Mouse (Mus musculus) heart, embryonic 11.5 days (tissue): ENCODE measurements at regions not wholly inside any gene's neighbourhood (a gene's known extent, or its start where the extent isn't known, plus 50 kb on each side); places are given as distances from the start of the nearest gene placed in this dataset.

ENCODE experiments used
- ATAC-seq: fragments of 200-750 bp; cut with Nextera tagmentation; replicated peaks from 2 replicates; pipeline ENCODE4 v1.8.0; 2017; ENCODE audit warnings: moderate library complexity; ENCODE audit not compliant: insufficient number of reproducible peaks, low FRiP score, low TSS enrichment
- H3K27ac ChIP-seq: fragments of 300-500 bp; sonication (generic); 2 replicates; pipeline ENCODE4 v1.5.1; 2014; ENCODE audit warnings: mild to moderate bottlenecking, low read depth, low read length
- H3K27me3 ChIP-seq: fragments of 300-500 bp; sonication (generic); 2 replicates; pipeline ENCODE4 v1.6.1; 2014; ENCODE audit warnings: mild to moderate bottlenecking, low read length, mixed read lengths; ENCODE audit not compliant: control insufficient read depth, insufficient read depth
- H3K36me3 ChIP-seq: fragments of 300-500 bp; sonication (generic); 2 replicates; pipeline ENCODE4 v1.6.1; 2014; ENCODE audit warnings: mild to moderate bottlenecking, low read length, moderate library complexity, mixed read lengths; ENCODE audit not compliant: control insufficient read depth, insufficient read depth
- H3K4me1 ChIP-seq: fragments of 300-500 bp; sonication (generic); 2 replicates; pipeline ENCODE4 v1.6.1; 2014; ENCODE audit warnings: low read length; ENCODE audit not compliant: control insufficient read depth, insufficient read depth
- H3K4me2 ChIP-seq: fragments of 300-500 bp; sonication (generic); 2 replicates; pipeline ENCODE4 v1.6.1; 2014; ENCODE audit warnings: mild to moderate bottlenecking, moderate library complexity
- H3K4me3 ChIP-seq: fragments of 300-500 bp; sonication (generic); 2 replicates; pipeline ENCODE4 v1.5.1; 2014; ENCODE audit warnings: low read depth, low read length
- H3K9ac ChIP-seq: fragments of 300-500 bp; sonication (generic); 2 replicates; pipeline ENCODE4 v1.6.1; 2014; ENCODE audit warnings: mild to moderate bottlenecking, low read depth, low read length, moderate library complexity
- H3K9me3 ChIP-seq: fragments of 300-500 bp; sonication (generic); replicated peaks from 2 replicates; pipeline ENCODE4 v1.6.1; 2016; ENCODE audit warnings: low read length; ENCODE audit not compliant: control insufficient read depth
- WGBS: fragments of 180-500 bp; shearing (Covaris S2); extraction: QIAGEN DNeasy Blood & Tissue Kit; methylation state at CpG from one replicate; pipeline ENCODE4 v1.1.7; 2014; ENCODE audit not compliant: insufficient replicate concordance; 5-methylcytosine and 5-hydroxymethylcytosine counted together

DNA sequence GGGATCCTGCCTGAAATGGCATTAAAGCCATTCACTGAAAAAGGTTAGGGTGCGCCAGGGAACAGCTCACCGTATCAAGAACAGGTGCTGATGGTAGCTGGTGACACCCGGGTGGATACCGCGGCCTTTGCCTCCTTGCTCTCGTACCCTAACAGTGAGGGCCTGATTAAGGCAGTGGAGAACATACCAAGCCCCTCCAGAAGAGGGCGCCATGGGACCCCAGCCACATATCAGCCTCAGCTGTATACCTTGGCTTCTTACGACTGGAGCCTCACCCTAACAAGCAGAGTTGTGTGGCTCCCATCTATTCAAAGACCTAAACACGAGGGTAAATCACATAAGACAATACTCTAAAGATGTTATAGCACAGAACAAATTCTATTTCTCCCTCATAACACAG, 203.7 kb upstream of the 1700012A03Rik start:
- Histone ChIP-seq H3K9ac (no peak overlapping the region), H3K4me2 (no peak overlapping the region), H3K4me1 (no peaks in the 10 kb centered on the region), H3K27me3 (no peaks in the 10 kb centered on the region), H3K9me3 (no peaks in the 10 kb centered on the region), H3K4me3 (no peak overlapping the region), H3K36me3 (no peaks in the 10 kb centered on the region), H3K27ac (no peak overlapping the region)
- WGBS, result 78% methylated on average over 9 of the region's 9 CpGs
- ATAC-seq, result no peak

DNA sequence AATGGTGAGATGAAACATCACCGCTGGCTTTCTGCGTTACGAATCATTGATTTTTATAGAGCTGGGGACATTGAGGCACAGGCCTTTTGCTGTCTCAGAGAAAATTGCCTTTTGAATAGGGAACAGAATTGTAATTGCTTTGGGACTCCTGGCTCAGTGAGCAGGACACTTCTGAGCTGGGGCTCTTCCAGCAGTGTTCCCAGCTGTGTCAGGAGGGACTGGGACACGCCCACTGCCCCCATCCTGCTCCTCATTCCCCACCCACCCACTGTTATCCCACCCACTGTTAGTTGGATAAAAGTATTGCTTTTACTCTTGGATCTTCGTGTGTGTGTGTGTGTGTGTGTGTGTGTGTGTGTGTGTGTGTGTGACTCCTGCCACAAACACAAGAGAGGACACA, 204.4 kb upstream of the 1700012A03Rik start:
- Histone ChIP-seq H3K27me3 (no peaks in the 10 kb centered on the region), H3K4me3 (no peak overlapping the region), H3K4me1 (no peaks in the 10 kb centered on the region), H3K36me3 (no peaks in the 10 kb centered on the region), H3K9me3 (no peaks in the 10 kb centered on the region), H3K27ac (no peak overlapping the region), H3K4me2 (no peak overlapping the region), H3K9ac (no peak overlapping the region)
- ATAC-seq, result no peak
- WGBS, result 70% methylated on average over 5 of the region's 5 CpGs

DNA sequence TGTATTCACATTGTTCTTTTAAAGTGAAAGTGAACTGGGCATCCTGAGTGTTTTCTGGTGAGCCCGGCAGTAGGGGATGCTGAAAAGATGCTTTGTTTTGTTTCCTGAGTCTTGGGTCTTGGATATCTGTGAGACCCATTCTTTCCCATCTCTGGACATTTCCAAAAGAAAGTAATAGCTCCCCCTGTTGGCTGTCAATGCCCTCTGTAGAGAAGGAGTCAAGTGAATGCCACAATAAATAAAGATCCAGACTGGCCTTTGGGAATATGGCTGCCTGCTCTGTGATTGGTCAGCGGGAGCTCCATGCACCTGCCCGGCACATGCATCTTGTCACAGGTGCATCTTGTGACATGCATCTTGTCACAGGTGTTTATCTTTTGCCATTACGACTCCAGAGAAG, 209.4 kb upstream of the 1700012A03Rik start:
- Histone ChIP-seq H3K9ac (no peak overlapping the region), H3K36me3 (no peaks in the 10 kb centered on the region), H3K4me3 (no peak overlapping the region), H3K4me1 (no peaks in the 10 kb centered on the region), H3K9me3 (no peaks in the 10 kb centered on the region), H3K27ac (no peak overlapping the region), H3K27me3 (no peaks in the 10 kb centered on the region), H3K4me2 (no peak overlapping the region)
- ATAC-seq, result no peak
- 86% methylated on average over 4 of the region's 4 CpGs for WGBS

DNA sequence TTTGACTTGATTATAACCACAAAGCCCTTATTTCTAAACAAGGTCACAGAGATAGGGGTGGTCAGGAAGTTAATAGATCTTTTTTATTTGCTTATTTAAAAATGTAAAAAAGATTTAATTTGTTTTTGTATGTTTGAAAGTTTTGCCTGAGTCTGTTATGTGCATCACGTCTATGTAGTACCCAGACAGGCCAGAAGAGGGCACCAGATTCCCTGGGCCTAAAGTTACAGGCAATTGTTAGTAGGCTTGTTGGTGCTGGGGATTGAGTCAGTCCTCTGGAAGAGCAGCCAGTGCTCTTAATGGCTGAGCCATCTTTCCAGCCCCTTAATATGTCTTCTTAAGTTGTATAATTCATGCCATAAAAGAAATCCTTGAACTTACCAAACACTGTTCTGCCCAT, 211.5 kb upstream of the 1700012A03Rik start:
- ATAC-seq, result no peak
- 52% methylated on average over 1 of the region's 1 CpGs for WGBS
- no peak overlapping the region for H3K4me3 ChIP-seq

DNA sequence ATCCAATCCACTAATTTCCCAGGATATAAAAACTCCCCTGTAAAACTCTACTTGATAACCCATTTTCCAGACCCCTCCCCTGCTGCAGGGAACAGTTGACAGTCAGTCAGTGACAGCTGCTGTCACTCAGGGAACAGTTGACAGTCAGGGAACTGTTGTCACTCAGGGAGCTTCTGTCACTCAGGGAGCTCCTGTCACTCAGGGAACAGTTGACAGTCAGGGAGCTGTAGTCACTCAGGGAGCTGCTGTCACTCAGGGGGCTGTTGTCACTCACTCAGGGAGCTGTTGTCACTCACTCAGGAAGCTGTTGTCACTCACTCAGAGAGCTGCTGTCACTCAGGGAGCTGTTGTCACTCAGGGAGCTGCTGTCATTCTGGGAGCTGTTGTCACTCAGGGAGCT, 214.3 kb upstream of the 1700012A03Rik start:
- no peak overlapping the region for H3K4me2 ChIP-seq
- H3K36me3 ChIP-seq, result no peaks in the 10 kb centered on the region
- H3K27ac ChIP-seq, result no peak overlapping the region
- H3K4me1 ChIP-seq, result no peaks in the 10 kb centered on the region
- no peak overlapping the region for H3K4me3 ChIP-seq
- no peak for ATAC-seq
- no peaks in the 10 kb centered on the region for H3K27me3 ChIP-seq
- no peaks in the 10 kb centered on the region for H3K9me3 ChIP-seq
- no peak overlapping the region for H3K9ac ChIP-seq

More for the DNA sequence above, 211.5 kb upstream of the 1700012A03Rik start:
- Histone ChIP-seq H3K36me3 (no peaks in the 10 kb centered on the region), H3K9me3 (no peaks in the 10 kb centered on the region), H3K4me1 (no peaks in the 10 kb centered on the region), H3K9ac (no peak overlapping the region), H3K4me2 (no peak overlapping the region), H3K27me3 (no peaks in the 10 kb centered on the region), H3K27ac (no peak overlapping the region)

DNA sequence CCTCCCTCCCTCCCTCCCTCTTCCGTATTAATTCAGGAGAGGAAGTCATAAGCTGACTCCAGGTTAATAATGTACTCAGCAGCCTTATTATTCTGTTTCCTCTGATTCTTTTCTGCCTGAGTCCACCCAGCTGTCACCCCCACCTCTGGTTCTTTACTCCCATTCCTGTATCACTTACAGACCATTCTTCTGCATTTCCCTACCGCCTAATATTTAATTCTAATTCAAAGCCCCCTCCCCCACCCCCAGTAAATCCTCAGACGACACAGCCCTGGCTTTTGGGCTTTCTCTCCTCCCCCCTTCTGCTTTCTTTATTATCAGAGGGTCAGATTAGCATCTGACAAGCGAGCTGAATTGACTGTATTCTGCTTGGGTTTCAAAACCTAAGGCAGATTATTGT, 215.5 kb upstream of the 1700012A03Rik start:
- no peaks in the 10 kb centered on the region for H3K9me3 ChIP-seq
- WGBS, result 23% methylated on average over 3 of the region's 4 CpGs
- H3K27me3 ChIP-seq, result no peaks in the 10 kb centered on the region
- no peak overlapping the region for H3K9ac ChIP-seq
- no peak overlapping the region for H3K4me3 ChIP-seq
- H3K4me1 ChIP-seq, result no peaks in the 10 kb centered on the region
- no peak for ATAC-seq
- no peaks in the 10 kb centered on the region for H3K36me3 ChIP-seq
- H3K27ac ChIP-seq, result no peak overlapping the region
- no peak overlapping the region for H3K4me2 ChIP-seq

DNA sequence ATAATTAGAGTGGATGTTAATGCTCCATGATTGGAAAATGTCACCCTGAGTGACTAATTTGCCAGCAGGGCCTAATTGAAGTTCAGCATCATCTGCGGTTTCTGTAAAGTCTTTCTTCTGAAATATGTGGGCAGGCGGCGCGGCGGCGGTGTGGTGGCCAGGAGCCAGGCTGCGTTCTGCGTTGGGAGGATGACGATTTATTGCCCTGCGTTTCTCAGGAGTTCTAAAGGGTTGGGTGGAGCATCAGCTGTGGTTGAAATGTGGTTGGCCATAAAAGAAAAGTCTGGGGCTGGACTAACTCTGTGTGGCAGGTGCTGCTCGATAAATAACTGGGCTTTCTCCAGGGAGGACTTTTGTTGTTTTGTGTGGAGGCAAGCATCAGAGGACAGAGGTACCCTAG, 219.4 kb upstream of the 1700012A03Rik start:
- Histone ChIP-seq H3K4me2 (no peak overlapping the region), H3K9ac (no peak overlapping the region), H3K27me3 (no peaks in the 10 kb centered on the region), H3K27ac (no peak overlapping the region), H3K9me3 (no peaks in the 10 kb centered on the region), H3K4me1 (no peaks in the 10 kb centered on the region), H3K36me3 (no peaks in the 10 kb centered on the region), H3K4me3 (no peak overlapping the region)
- ATAC-seq, result no peak
- WGBS, result 89% methylated on average over 11 of the region's 11 CpGs

DNA sequence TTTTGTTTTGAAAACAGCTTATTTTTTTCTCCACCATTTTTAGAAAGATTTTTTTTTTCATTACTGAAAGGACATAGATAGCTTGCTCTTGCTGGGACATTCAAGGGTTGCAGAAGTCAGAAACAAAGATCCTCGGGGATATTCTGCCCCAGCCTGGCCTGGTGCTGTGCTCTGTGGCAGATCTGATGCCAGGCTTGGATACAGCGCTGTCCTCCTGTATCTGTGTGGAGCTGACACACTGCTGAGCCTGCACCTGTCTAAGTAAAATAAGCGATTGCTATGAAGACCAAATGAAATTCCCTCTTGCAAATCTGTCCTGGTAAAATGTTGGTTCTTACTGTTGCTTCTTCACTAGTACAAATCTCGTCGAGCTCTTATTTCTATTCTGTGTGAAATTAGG, 226.4 kb upstream of the 1700012A03Rik start:
- Histone ChIP-seq H3K9me3 (no peaks in the 10 kb centered on the region), H3K27ac (no peak overlapping the region), H3K4me3 (no peak overlapping the region), H3K27me3 (no peaks in the 10 kb centered on the region), H3K36me3 (no peaks in the 10 kb centered on the region), H3K4me2 (no peak overlapping the region), H3K9ac (no peak overlapping the region), H3K4me1 (no peaks in the 10 kb centered on the region)
- ATAC-seq, result no peak
- WGBS, result 80% methylated on average over 5 of the region's 5 CpGs

DNA sequence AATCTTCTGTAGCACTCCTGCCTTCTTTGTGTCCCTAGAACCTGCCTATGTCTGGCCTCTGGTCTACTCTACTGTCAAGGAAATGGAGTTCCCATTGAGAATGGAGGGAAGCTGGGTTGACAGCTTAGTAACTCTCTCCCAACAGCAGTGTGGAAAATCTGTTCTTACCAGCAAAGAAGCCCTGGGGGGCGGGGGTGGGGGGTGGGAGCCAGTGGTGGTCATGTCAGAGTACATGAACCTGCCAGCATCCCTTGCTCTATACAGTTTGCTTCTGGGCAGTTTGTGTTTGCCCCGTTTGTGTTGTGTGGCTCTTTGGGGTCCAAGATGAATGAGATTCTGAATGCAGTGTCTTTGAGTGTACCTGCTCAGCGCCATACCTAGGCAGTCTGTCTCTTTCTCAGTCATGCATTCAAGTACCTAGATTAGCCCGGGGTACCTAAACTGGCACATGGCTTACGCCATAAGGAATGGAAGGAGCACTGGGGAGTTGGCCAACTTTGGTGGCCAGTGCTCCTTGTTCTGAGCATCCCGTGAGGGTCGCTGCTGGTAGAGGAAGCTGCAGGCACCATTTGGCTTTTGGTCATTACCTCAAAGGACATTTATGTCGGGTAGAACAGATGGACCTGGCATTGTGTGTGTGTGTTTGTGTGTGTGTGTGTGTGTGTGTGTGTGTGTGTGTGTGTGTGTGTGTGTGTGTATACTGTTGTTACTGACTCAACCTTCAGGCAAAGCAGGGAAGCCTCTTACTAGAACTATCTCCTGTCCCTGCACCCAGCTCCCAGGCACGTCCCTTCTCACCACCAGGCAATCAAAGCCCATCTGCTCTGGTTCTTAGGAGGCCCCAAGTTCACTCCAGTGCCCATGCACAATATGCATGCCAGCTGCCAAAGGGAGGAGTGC, 227.6 kb upstream of the 1700012A03Rik start:
- H3K27ac ChIP-seq, result no peak overlapping the region
- no peak for ATAC-seq
- no peak overlapping the region for H3K9ac ChIP-seq
- H3K27me3 ChIP-seq, result no peaks in the 10 kb centered on the region
- H3K4me3 ChIP-seq, result no peak overlapping the region
- no peaks in the 10 kb centered on the region for H3K4me1 ChIP-seq
- H3K4me2 ChIP-seq, result no peak overlapping the region
- WGBS, result 72% methylated on average over 9 of the region's 9 CpGs
- H3K9me3 ChIP-seq, result no peaks in the 10 kb centered on the region
- no peaks in the 10 kb centered on the region for H3K36me3 ChIP-seq
